Mouse (Mus musculus): Measurements from ENCODE around the gene Mpl. TPM values are rescaled to one million over a fixed set of nuclear protein-coding genes. Genes with fewer than 3 reads are reported as not detected.

The Mpl gene
- polyA plus RNA-seq, 1 experiment from 2014 or later: 0.67 TPM

DNA sequence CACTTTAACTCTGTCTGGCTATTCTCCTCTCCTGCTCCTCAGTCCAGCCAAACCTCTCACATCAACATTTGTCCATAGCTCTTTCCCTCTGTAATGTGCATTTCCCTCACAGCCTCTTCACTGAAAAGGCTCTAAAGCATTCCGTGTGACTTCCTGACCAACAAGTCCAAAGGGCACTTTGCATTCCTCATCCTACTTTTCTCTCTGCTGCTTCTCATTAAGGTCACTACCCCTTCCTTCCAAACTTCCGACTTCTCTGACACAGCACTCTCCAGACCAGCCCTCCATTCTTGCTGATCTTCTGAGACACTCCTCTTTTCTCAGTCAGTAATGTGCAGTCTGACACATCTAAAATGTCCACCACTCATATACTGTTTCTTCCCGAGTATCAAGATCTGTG is 60.9 kb downstream of the Mpl start:
- ATAC-seq (ENCODE audit: low read depth): no peak
- Histone ChIP-seq H3K4me1 (replicated peaks; ENCODE audit: control insufficient read depth, insufficient read depth, low read length) (0 out of 2 replicates have a peak, but pooled peaks cover 2% of the 10 kb centered on the region), H3K4me2 (ENCODE audit: low read depth, low read length) (no peak overlapping the region), H3K9me3 (ENCODE audit: control insufficient read depth, low read length) (no peaks in the 10 kb centered on the region), H3K27me3 (ENCODE audit: control insufficient read depth, insufficient read depth, low read depth, low read length) (no peaks in the 10 kb centered on the region), H3K36me3 (ENCODE audit: control insufficient read depth, insufficient read depth, low read length) (peaks cover 39% of the 10 kb centered on the region), H3K9ac (ENCODE audit: low read length) (no peak overlapping the region), H3K4me3 (ENCODE audit: low read length) (no peak overlapping the region), H3K27ac (ENCODE audit: low read length) (no peak overlapping the region)
- WGBS: 66% methylated on average over 3 of the region's 3 CpGs

DNA sequence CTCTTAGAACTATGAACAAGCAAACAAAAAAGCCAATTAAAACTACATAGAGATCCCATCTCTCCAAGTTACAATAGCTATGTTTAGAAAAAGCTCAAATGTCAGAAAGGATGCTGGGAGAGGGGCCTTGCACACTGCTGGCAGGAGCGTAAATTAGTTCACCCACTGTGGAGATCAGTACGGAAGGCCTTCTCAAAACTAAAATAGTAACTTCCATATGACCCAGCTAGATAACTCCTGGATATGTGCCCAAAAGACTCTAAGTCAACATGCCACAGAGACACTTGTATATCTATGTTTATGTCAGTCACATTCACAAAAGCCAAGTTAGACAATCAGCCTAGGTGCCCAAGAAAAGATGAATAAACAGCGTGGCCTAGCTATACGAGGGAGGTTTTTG is 62.0 kb downstream of the Mpl start:
- Histone ChIP-seq H3K4me1 (replicated peaks; ENCODE audit: control insufficient read depth, insufficient read depth, low read length) (0 out of 2 replicates have a peak, but pooled peaks cover 2% of the 10 kb centered on the region), H3K27me3 (ENCODE audit: control insufficient read depth, insufficient read depth, low read depth, low read length) (no peaks in the 10 kb centered on the region), H3K9me3 (ENCODE audit: control insufficient read depth, low read length) (no peaks in the 10 kb centered on the region), H3K4me2 (ENCODE audit: low read depth, low read length) (no peak overlapping the region), H3K4me3 (ENCODE audit: low read length) (no peak overlapping the region), H3K9ac (ENCODE audit: low read length) (no peak overlapping the region), H3K36me3 (ENCODE audit: control insufficient read depth, insufficient read depth, low read length) (peaks cover 46% of the 10 kb centered on the region), H3K27ac (ENCODE audit: low read length) (no peak overlapping the region)
- ATAC-seq (ENCODE audit: low read depth): peak; percentile 42; the same call in 1 of the 2 replicates
- 55% methylated on average over 4 of the region's 4 CpGs for WGBS

DNA sequence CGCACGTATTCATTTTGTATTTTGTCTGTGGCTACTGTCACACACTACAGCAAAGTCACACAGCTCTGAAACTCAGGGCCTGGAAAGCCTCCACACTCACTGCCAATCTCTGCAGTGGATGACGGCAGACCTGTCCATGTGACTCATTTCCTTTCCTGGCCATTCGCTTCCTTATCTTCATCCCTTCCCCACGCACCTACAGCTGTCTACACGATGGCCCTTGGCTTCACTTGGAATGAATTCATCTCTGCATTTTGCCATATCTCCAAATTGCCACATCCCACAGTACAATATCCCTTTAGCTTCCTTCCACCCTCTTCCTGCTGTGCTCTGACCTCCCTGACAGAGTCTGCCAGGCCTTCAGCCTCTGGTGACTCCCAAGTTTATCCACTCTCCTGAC is 62.8 kb downstream of the Mpl start:
- WGBS: 80% methylated on average over 6 of the region's 6 CpGs
- no peak overlapping the region for H3K9ac ChIP-seq (ENCODE audit: low read length)
- H3K36me3 ChIP-seq (ENCODE audit: control insufficient read depth, insufficient read depth, low read length): peaks cover 50% of the 10 kb centered on the region
- H3K27ac ChIP-seq (ENCODE audit: low read length): no peak overlapping the region
- H3K27me3 ChIP-seq (ENCODE audit: control insufficient read depth, insufficient read depth, low read depth, low read length): no peaks in the 10 kb centered on the region
- no peak overlapping the region for H3K4me2 ChIP-seq (ENCODE audit: low read depth, low read length)
- no peak overlapping the region for H3K4me3 ChIP-seq (ENCODE audit: low read length)
- no peaks in the 10 kb centered on the region for H3K9me3 ChIP-seq (ENCODE audit: control insufficient read depth, low read length)
- 0 out of 2 replicates have a peak, but pooled peaks cover 2% of the 10 kb centered on the region for H3K4me1 ChIP-seq (replicated peaks; ENCODE audit: control insufficient read depth, insufficient read depth, low read length)
- ATAC-seq (ENCODE audit: low read depth): no peak

Other genes with a start within 250 kb of the Mpl start
- 79.7 and 84.3 TPM in 2 replicates for gene Ptprf, start 166.1 kb downstream of the Mpl start, polyA plus RNA-seq (2015; fragmentation: Nextera tagmentation; extraction: Ambion mirVana)
- gene Szt2, start 48.2 kb downstream of the Mpl start, polyA plus RNA-seq (2015; fragmentation: Nextera tagmentation; extraction: Ambion mirVana): 5.8 and 6.3 TPM in 2 replicates
- gene Med8, start 48.2 kb downstream of the Mpl start, polyA plus RNA-seq (2015; fragmentation: Nextera tagmentation; extraction: Ambion mirVana): 87.8 and 90.1 TPM in 2 replicates
- gene Elovl1, start 29.4 kb downstream of the Mpl start, polyA plus RNA-seq (2015; fragmentation: Nextera tagmentation; extraction: Ambion mirVana): 111 and 116 TPM in 2 replicates
- 292 TPM in 2 replicates for gene Cdc20, start 20.2 kb downstream of the Mpl start, polyA plus RNA-seq (2015; fragmentation: Nextera tagmentation; extraction: Ambion mirVana)
- 99.4 and 102 TPM in 2 replicates for gene Tie1, start 32.5 kb upstream of the Mpl start, polyA plus RNA-seq (2015; fragmentation: Nextera tagmentation; extraction: Ambion mirVana)
- 18.8 and 21.1 TPM in 2 replicates for gene 2610528J11Rik, start 69.5 kb upstream of the Mpl start, polyA plus RNA-seq (2015; fragmentation: Nextera tagmentation; extraction: Ambion mirVana)
- gene Tmem125, start 86.5 kb upstream of the Mpl start, polyA plus RNA-seq (2015; fragmentation: Nextera tagmentation; extraction: Ambion mirVana): 8.0 and 8.4 TPM in 2 replicates
- 1.3 and 1.6 TPM in 2 replicates for gene Cfap57, start 163.3 kb upstream of the Mpl start, polyA plus RNA-seq (2015; fragmentation: Nextera tagmentation; extraction: Ambion mirVana)
- 116 and 125 TPM in 2 replicates for gene Ebna1bp2, start 163.3 kb upstream of the Mpl start, polyA plus RNA-seq (2015; fragmentation: Nextera tagmentation; extraction: Ambion mirVana)
- not detected in 2 replicates for gene Olfr62, start 201.4 kb upstream of the Mpl start, polyA plus RNA-seq (2015; fragmentation: Nextera tagmentation; extraction: Ambion mirVana)
- 0.50 and 0.59 TPM in 2 replicates for gene Olfr1342, start 235.2 kb upstream of the Mpl start, polyA plus RNA-seq (2015; fragmentation: Nextera tagmentation; extraction: Ambion mirVana)
- gene Olfr1341, start 246.0 kb upstream of the Mpl start, polyA plus RNA-seq (2015; fragmentation: Nextera tagmentation; extraction: Ambion mirVana): not detected in 2 replicates